Mouse (Mus musculus): ENCODE measurements at regions not wholly inside any gene's neighbourhood (a gene's known extent, or its start where the extent isn't known, plus 50 kb on each side); places are given as distances from the start of the nearest gene placed in this dataset.

- ATAC-seq, result no peak
- H3K4me3 ChIP-seq (ENCODE audit: low read length), result no peak overlapping the region
- no peaks in the 10 kb centered on the region for H3K4me1 ChIP-seq (ENCODE audit: control insufficient read depth, insufficient read depth, low read depth, low read length)
- 85% methylated on average over 14 of the region's 14 CpGs for WGBS
- no peaks in the 10 kb centered on the region for H3K27me3 ChIP-seq (replicated peaks; ENCODE audit: control insufficient read depth, insufficient read depth, low read length)
- H3K9me3 ChIP-seq (ENCODE audit: control insufficient read depth, low read length), result no peaks in the 10 kb centered on the region
- H3K27ac ChIP-seq (ENCODE audit: low read depth, low read length), result no peak overlapping the region
- H3K36me3 ChIP-seq (ENCODE audit: control insufficient read depth, insufficient read depth, low read length), result no peaks in the 10 kb centered on the region
- H3K4me2 ChIP-seq (ENCODE audit: low read length), result no peak overlapping the region
- no peak overlapping the region for H3K9ac ChIP-seq (ENCODE audit: low read depth, low read length)
These were observed 195.0 kb upstream of the Cxcr4 start for GRCm38 (mm10) chr1:128786941-128787569.

GRCm38 (mm10) chr1:128782286-128782685 lies 190.2 kb upstream of the Cxcr4 start:
- no peaks in the 10 kb centered on the region for H3K36me3 ChIP-seq (ENCODE audit: control insufficient read depth, insufficient read depth, low read length)
- no peak overlapping the region for H3K4me3 ChIP-seq (ENCODE audit: low read length)
- no peaks in the 10 kb centered on the region for H3K4me1 ChIP-seq (ENCODE audit: control insufficient read depth, insufficient read depth, low read depth, low read length)
- no peak overlapping the region for H3K9ac ChIP-seq (ENCODE audit: low read depth, low read length)
- no peaks in the 10 kb centered on the region for H3K9me3 ChIP-seq (ENCODE audit: control insufficient read depth, low read length)
- ATAC-seq, result no peak
- no peak overlapping the region for H3K27ac ChIP-seq (ENCODE audit: low read depth, low read length)
- H3K4me2 ChIP-seq (ENCODE audit: low read length), result no peak overlapping the region
- H3K27me3 ChIP-seq (replicated peaks; ENCODE audit: control insufficient read depth, insufficient read depth, low read length), result no peaks in the 10 kb centered on the region
- 97% methylated on average over 2 of the region's 2 CpGs for WGBS

GRCm38 (mm10) chr1:128781871-128782270 lies 189.8 kb upstream of the Cxcr4 start:
- Histone ChIP-seq H3K27ac (ENCODE audit: low read depth, low read length) (no peak overlapping the region), H3K9ac (ENCODE audit: low read depth, low read length) (no peak overlapping the region), H3K36me3 (ENCODE audit: control insufficient read depth, insufficient read depth, low read length) (no peaks in the 10 kb centered on the region), H3K4me2 (ENCODE audit: low read length) (no peak overlapping the region), H3K4me1 (ENCODE audit: control insufficient read depth, insufficient read depth, low read depth, low read length) (no peaks in the 10 kb centered on the region), H3K9me3 (ENCODE audit: control insufficient read depth, low read length) (no peaks in the 10 kb centered on the region), H3K4me3 (ENCODE audit: low read length) (no peak overlapping the region), H3K27me3 (replicated peaks; ENCODE audit: control insufficient read depth, insufficient read depth, low read length) (no peaks in the 10 kb centered on the region)
- no peak for ATAC-seq
- WGBS, result 77% methylated on average over 7 of the region's 7 CpGs

- no peak overlapping the region for H3K4me2 ChIP-seq (ENCODE audit: low read length)
- H3K9me3 ChIP-seq (ENCODE audit: control insufficient read depth, low read length), result no peaks in the 10 kb centered on the region
- no peak overlapping the region for H3K4me3 ChIP-seq (ENCODE audit: low read length)
- 87% methylated on average over 4 of the region's 4 CpGs for WGBS
- H3K27me3 ChIP-seq (replicated peaks; ENCODE audit: control insufficient read depth, insufficient read depth, low read length), result no peaks in the 10 kb centered on the region
- no peak for ATAC-seq
- H3K9ac ChIP-seq (ENCODE audit: low read depth, low read length), result no peak overlapping the region
- no peaks in the 10 kb centered on the region for H3K36me3 ChIP-seq (ENCODE audit: control insufficient read depth, insufficient read depth, low read length)
- no peak overlapping the region for H3K27ac ChIP-seq (ENCODE audit: low read depth, low read length)
- H3K4me1 ChIP-seq (ENCODE audit: control insufficient read depth, insufficient read depth, low read depth, low read length), result no peaks in the 10 kb centered on the region
These were observed 189.2 kb upstream of the Cxcr4 start for GRCm38 (mm10) chr1:128781311-128781710.

GRCm38 (mm10) chr1:128779586-128780158 lies 187.6 kb upstream of the Cxcr4 start:
- Histone ChIP-seq H3K4me3 (ENCODE audit: low read length) (no peak overlapping the region), H3K9ac (ENCODE audit: low read depth, low read length) (no peak overlapping the region), H3K27me3 (replicated peaks; ENCODE audit: control insufficient read depth, insufficient read depth, low read length) (no peaks in the 10 kb centered on the region), H3K36me3 (ENCODE audit: control insufficient read depth, insufficient read depth, low read length) (no peaks in the 10 kb centered on the region), H3K27ac (ENCODE audit: low read depth, low read length) (no peak overlapping the region), H3K4me1 (ENCODE audit: control insufficient read depth, insufficient read depth, low read depth, low read length) (no peaks in the 10 kb centered on the region), H3K4me2 (ENCODE audit: low read length) (no peak overlapping the region), H3K9me3 (ENCODE audit: control insufficient read depth, low read length) (no peaks in the 10 kb centered on the region)
- ATAC-seq, result no peak
- WGBS, result 86% methylated on average over 5 of the region's 5 CpGs

- no peaks in the 10 kb centered on the region for H3K4me1 ChIP-seq (ENCODE audit: control insufficient read depth, insufficient read depth, low read depth, low read length)
- WGBS, result 95% methylated on average over 3 of the region's 3 CpGs
- no peaks in the 10 kb centered on the region for H3K36me3 ChIP-seq (ENCODE audit: control insufficient read depth, insufficient read depth, low read length)
- no peak overlapping the region for H3K4me2 ChIP-seq (ENCODE audit: low read length)
- H3K27ac ChIP-seq (ENCODE audit: low read depth, low read length), result no peak overlapping the region
- H3K4me3 ChIP-seq (ENCODE audit: low read length), result no peak overlapping the region
- no peak overlapping the region for H3K9ac ChIP-seq (ENCODE audit: low read depth, low read length)
- H3K27me3 ChIP-seq (replicated peaks; ENCODE audit: control insufficient read depth, insufficient read depth, low read length), result no peaks in the 10 kb centered on the region
- H3K9me3 ChIP-seq (ENCODE audit: control insufficient read depth, low read length), result no peaks in the 10 kb centered on the region
- no peak for ATAC-seq
These were observed 180.3 kb upstream of the Cxcr4 start for GRCm38 (mm10) chr1:128772440-128772839.

GRCm38 (mm10) chr1:128770786-128771185 lies 178.7 kb upstream of the Cxcr4 start:
- Histone ChIP-seq H3K4me2 (ENCODE audit: low read length) (no peak overlapping the region), H3K27ac (ENCODE audit: low read depth, low read length) (no peak overlapping the region), H3K4me1 (ENCODE audit: control insufficient read depth, insufficient read depth, low read depth, low read length) (no peaks in the 10 kb centered on the region), H3K36me3 (ENCODE audit: control insufficient read depth, insufficient read depth, low read length) (no peaks in the 10 kb centered on the region), H3K9ac (ENCODE audit: low read depth, low read length) (no peak overlapping the region), H3K4me3 (ENCODE audit: low read length) (no peak overlapping the region), H3K27me3 (replicated peaks; ENCODE audit: control insufficient read depth, insufficient read depth, low read length) (no peaks in the 10 kb centered on the region), H3K9me3 (ENCODE audit: control insufficient read depth, low read length) (no peaks in the 10 kb centered on the region)
- 92% methylated on average over 5 of the region's 5 CpGs for WGBS
- no peak for ATAC-seq

GRCm38 (mm10) chr1:128767991-128768390 lies 175.9 kb upstream of the Cxcr4 start:
- Histone ChIP-seq H3K27me3 (replicated peaks; ENCODE audit: control insufficient read depth, insufficient read depth, low read length) (no peaks in the 10 kb centered on the region), H3K4me2 (ENCODE audit: low read length) (no peak overlapping the region), H3K36me3 (ENCODE audit: control insufficient read depth, insufficient read depth, low read length) (no peaks in the 10 kb centered on the region), H3K9ac (ENCODE audit: low read depth, low read length) (no peak overlapping the region), H3K4me3 (ENCODE audit: low read length) (no peak overlapping the region), H3K9me3 (ENCODE audit: control insufficient read depth, low read length) (no peaks in the 10 kb centered on the region), H3K4me1 (ENCODE audit: control insufficient read depth, insufficient read depth, low read depth, low read length) (no peaks in the 10 kb centered on the region), H3K27ac (ENCODE audit: low read depth, low read length) (no peak overlapping the region)
- ATAC-seq, result no peak
- 96% methylated on average over 6 of the region's 6 CpGs for WGBS

- H3K27ac ChIP-seq (ENCODE audit: low read depth, low read length), result no peak overlapping the region
- ATAC-seq, result no peak
- 83% methylated on average over 3 of the region's 3 CpGs for WGBS
These were observed 175.3 kb upstream of the Cxcr4 start for GRCm38 (mm10) chr1:128767415-128767814.

More at GRCm38 (mm10) chr1:128767415-128767814, 175.3 kb upstream of the Cxcr4 start:
- Histone ChIP-seq H3K9me3 (ENCODE audit: control insufficient read depth, low read length) (no peaks in the 10 kb centered on the region), H3K27me3 (replicated peaks; ENCODE audit: control insufficient read depth, insufficient read depth, low read length) (no peaks in the 10 kb centered on the region), H3K9ac (ENCODE audit: low read depth, low read length) (no peak overlapping the region), H3K36me3 (ENCODE audit: control insufficient read depth, insufficient read depth, low read length) (no peaks in the 10 kb centered on the region), H3K4me3 (ENCODE audit: low read length) (no peak overlapping the region), H3K4me2 (ENCODE audit: low read length) (no peak overlapping the region), H3K4me1 (ENCODE audit: control insufficient read depth, insufficient read depth, low read depth, low read length) (no peaks in the 10 kb centered on the region)

All from hindbrain, embryonic 16.5 days (tissue).